Mouse (Mus musculus): ENCODE measurements around the gene Ccdc91. TPM values are rescaled to one million over a fixed set of nuclear protein-coding genes. Genes with fewer than 3 reads are reported as not detected.
A peak's percentile ranks its signal among the peaks of the same experiment; 100 is the strongest.

Gene Ccdc91
- polyA plus RNA-seq, 1 experiment from 2014 or later: 9.1 TPM

- no peaks in the 10 kb centered on the region for H3K27me3 ChIP-seq (replicated peaks)
- H3K4me2 ChIP-seq: no peak overlapping the region
- no peaks in the 10 kb centered on the region for H3K36me3 ChIP-seq
- no peak overlapping the region for H3K27ac ChIP-seq
- H3K4me3 ChIP-seq: no peak overlapping the region
- no peak overlapping the region for H3K9ac ChIP-seq
- 61% methylated on average over 11 of the region's 11 CpGs for WGBS (ENCODE audit: insufficient replicate concordance)
- no peaks in the 10 kb centered on the region for H3K9me3 ChIP-seq (replicated peaks)
- no peak for ATAC-seq
- H3K4me1 ChIP-seq: no peaks in the 10 kb centered on the region
Measured at GRCm38 (mm10) chr6:147575183-147575784, 99.7 kb downstream of the Ccdc91 start.

GRCm38 (mm10) chr6:147587675-147588074, 112.0 kb downstream of the Ccdc91 start:
- H3K4me2 ChIP-seq: no peak overlapping the region
- H3K36me3 ChIP-seq: no peaks in the 10 kb centered on the region
- H3K9ac ChIP-seq: no peak overlapping the region
- no peak overlapping the region for H3K27ac ChIP-seq
- H3K9me3 ChIP-seq (replicated peaks): no peaks in the 10 kb centered on the region
- H3K27me3 ChIP-seq (replicated peaks): no peaks in the 10 kb centered on the region
- ATAC-seq: no peak
- H3K4me1 ChIP-seq: no peaks in the 10 kb centered on the region
- WGBS (ENCODE audit: insufficient replicate concordance): 66% methylated on average over 3 of the region's 3 CpGs
- H3K4me3 ChIP-seq: no peak overlapping the region

GRCm38 (mm10) chr6:147606666-147607065, 131.0 kb downstream of the Ccdc91 start:
- Histone ChIP-seq H3K4me2 (no peak overlapping the region), H3K4me3 (no peak overlapping the region), H3K9ac (no peak overlapping the region), H3K36me3 (no peaks in the 10 kb centered on the region), H3K27me3 (replicated peaks) (no peaks in the 10 kb centered on the region), H3K9me3 (replicated peaks) (no peaks in the 10 kb centered on the region), H3K27ac (no peak overlapping the region), H3K4me1 (peaks cover 7% of the 10 kb centered on the region; the same call in 1 of the 2 replicates)
- WGBS (ENCODE audit: insufficient replicate concordance): 44% methylated on average over 10 of the region's 10 CpGs
- peak; percentile 30; the same call in 1 of the 2 replicates for ATAC-seq

GRCm38 (mm10) chr6:147607613-147608012, 132.0 kb downstream of the Ccdc91 start:
- 0 out of 2 replicates have a peak, but pooled peaks have one; percentile 32 for ATAC-seq
- no peaks in the 10 kb centered on the region for H3K27me3 ChIP-seq (replicated peaks)
- H3K4me3 ChIP-seq: no peak overlapping the region
- H3K27ac ChIP-seq: no peak overlapping the region
- H3K4me2 ChIP-seq: no peak overlapping the region
- H3K36me3 ChIP-seq: no peaks in the 10 kb centered on the region
- H3K9me3 ChIP-seq (replicated peaks): no peaks in the 10 kb centered on the region
- peaks cover 7% of the 10 kb centered on the region; the same call in 1 of the 2 replicates for H3K4me1 ChIP-seq
- WGBS (ENCODE audit: insufficient replicate concordance): 63% methylated on average over 6 of the region's 6 CpGs
- no peak overlapping the region for H3K9ac ChIP-seq

- Histone ChIP-seq H3K4me3 (no peak overlapping the region), H3K4me2 (no peak overlapping the region), H3K27ac (no peak overlapping the region), H3K9me3 (replicated peaks) (no peaks in the 10 kb centered on the region), H3K4me1 (no peaks in the 10 kb centered on the region), H3K36me3 (no peaks in the 10 kb centered on the region), H3K9ac (no peak overlapping the region), H3K27me3 (replicated peaks) (no peaks in the 10 kb centered on the region)
- no peak for ATAC-seq
- WGBS (ENCODE audit: insufficient replicate concordance): 41% methylated on average over 2 of the region's 2 CpGs
Measured at GRCm38 (mm10) chr6:147615306-147615705, 139.7 kb downstream of the Ccdc91 start.

GRCm38 (mm10) chr6:147623142-147623541, 147.5 kb downstream of the Ccdc91 start:
- H3K36me3 ChIP-seq: no peaks in the 10 kb centered on the region
- no peak overlapping the region for H3K9ac ChIP-seq
- ATAC-seq: no peak
- H3K4me2 ChIP-seq: no peak overlapping the region
- no peaks in the 10 kb centered on the region for H3K27me3 ChIP-seq (replicated peaks)
- 69% methylated on average over 3 of the region's 3 CpGs for WGBS (ENCODE audit: insufficient replicate concordance)
- no peaks in the 10 kb centered on the region for H3K9me3 ChIP-seq (replicated peaks)
- H3K27ac ChIP-seq: no peak overlapping the region
- no peak overlapping the region for H3K4me3 ChIP-seq
- no peaks in the 10 kb centered on the region for H3K4me1 ChIP-seq

GRCm38 (mm10) chr6:147636464-147636863, 160.8 kb downstream of the Ccdc91 start:
- Histone ChIP-seq H3K9me3 (replicated peaks) (no peaks in the 10 kb centered on the region), H3K4me1 (no peaks in the 10 kb centered on the region), H3K36me3 (no peaks in the 10 kb centered on the region), H3K27me3 (replicated peaks) (no peaks in the 10 kb centered on the region), H3K27ac (no peak overlapping the region), H3K4me3 (no peak overlapping the region), H3K4me2 (no peak overlapping the region), H3K9ac (no peak overlapping the region)
- 66% methylated on average over 5 of the region's 5 CpGs for WGBS (ENCODE audit: insufficient replicate concordance)
- ATAC-seq: no peak

- H3K27me3 ChIP-seq (replicated peaks): no peaks in the 10 kb centered on the region
- H3K4me1 ChIP-seq: no peaks in the 10 kb centered on the region
- 83% methylated on average over 7 of the region's 7 CpGs for WGBS (ENCODE audit: insufficient replicate concordance)
- no peaks in the 10 kb centered on the region for H3K36me3 ChIP-seq
- no peak overlapping the region for H3K4me2 ChIP-seq
- no peaks in the 10 kb centered on the region for H3K9me3 ChIP-seq (replicated peaks)
- no peak overlapping the region for H3K27ac ChIP-seq
- H3K4me3 ChIP-seq: no peak overlapping the region
- ATAC-seq: no peak
- no peak overlapping the region for H3K9ac ChIP-seq
Measured at GRCm38 (mm10) chr6:147643875-147644274, 168.2 kb downstream of the Ccdc91 start.

- Histone ChIP-seq H3K36me3 (no peaks in the 10 kb centered on the region), H3K9ac (no peak overlapping the region), H3K27me3 (replicated peaks) (no peaks in the 10 kb centered on the region), H3K4me2 (no peak overlapping the region), H3K4me3 (no peak overlapping the region), H3K27ac (no peak overlapping the region), H3K4me1 (no peaks in the 10 kb centered on the region), H3K9me3 (replicated peaks) (no peaks in the 10 kb centered on the region)
- ATAC-seq: no peak
Measured at GRCm38 (mm10) chr6:147644391-147644790, 168.8 kb downstream of the Ccdc91 start.

GRCm38 (mm10) chr6:147646401-147646968, 170.9 kb downstream of the Ccdc91 start:
- ATAC-seq: no peak
- no peak overlapping the region for H3K9ac ChIP-seq

GRCm38 (mm10) chr6:147658025-147658424, 182.4 kb downstream of the Ccdc91 start:
- Histone ChIP-seq H3K9me3 (replicated peaks) (no peaks in the 10 kb centered on the region), H3K4me1 (no peaks in the 10 kb centered on the region), H3K27ac (no peak overlapping the region), H3K4me2 (no peak overlapping the region), H3K27me3 (replicated peaks) (no peaks in the 10 kb centered on the region), H3K36me3 (no peaks in the 10 kb centered on the region), H3K9ac (no peak overlapping the region), H3K4me3 (no peak overlapping the region)
- ATAC-seq: no peak

More at GRCm38 (mm10) chr6:147646401-147646968, 170.9 kb downstream of the Ccdc91 start:
- WGBS (ENCODE audit: insufficient replicate concordance): 73% methylated on average over 11 of the region's 11 CpGs
- Histone ChIP-seq H3K36me3 (no peaks in the 10 kb centered on the region), H3K4me1 (no peaks in the 10 kb centered on the region), H3K9me3 (replicated peaks) (no peaks in the 10 kb centered on the region), H3K27ac (no peak overlapping the region), H3K4me2 (no peak overlapping the region), H3K4me3 (no peak overlapping the region), H3K27me3 (replicated peaks) (no peaks in the 10 kb centered on the region)

- H3K36me3 ChIP-seq: no peaks in the 10 kb centered on the region
- H3K27ac ChIP-seq: no peak overlapping the region
- H3K9ac ChIP-seq: no peak overlapping the region
- H3K4me1 ChIP-seq: no peaks in the 10 kb centered on the region
- no peak overlapping the region for H3K4me2 ChIP-seq
- 42% methylated on average over 1 of the region's 1 CpGs for WGBS (ENCODE audit: insufficient replicate concordance)
- H3K9me3 ChIP-seq (replicated peaks): no peaks in the 10 kb centered on the region
- no peak overlapping the region for H3K4me3 ChIP-seq
- no peaks in the 10 kb centered on the region for H3K27me3 ChIP-seq (replicated peaks)
- no peak for ATAC-seq
Measured at GRCm38 (mm10) chr6:147660718-147661117, 185.1 kb downstream of the Ccdc91 start.

GRCm38 (mm10) chr6:147661841-147662240, 186.2 kb downstream of the Ccdc91 start:
- H3K4me2 ChIP-seq: no peak overlapping the region
- H3K27me3 ChIP-seq (replicated peaks): no peaks in the 10 kb centered on the region
- H3K4me3 ChIP-seq: no peak overlapping the region
- H3K9ac ChIP-seq: no peak overlapping the region
- no peaks in the 10 kb centered on the region for H3K36me3 ChIP-seq
- no peaks in the 10 kb centered on the region for H3K9me3 ChIP-seq (replicated peaks)
- no peak for ATAC-seq
- H3K4me1 ChIP-seq: no peaks in the 10 kb centered on the region
- WGBS (ENCODE audit: insufficient replicate concordance): 45% methylated on average over 4 of the region's 4 CpGs
- no peak overlapping the region for H3K27ac ChIP-seq

Data from liver, embryonic 12.5 days (tissue).